Mouse (Mus musculus): ENCODE measurements at regions not wholly inside any gene's neighbourhood (a gene's known extent, or its start where the extent isn't known, plus 50 kb on each side); places are given as distances from the start of the nearest gene placed in this dataset.
A peak's percentile ranks its signal among the peaks of the same experiment; 100 is the strongest.

GRCm38 (mm10) chr9:61220017-61220416 lies 152.1 kb upstream of the Tle3 start:
- ATAC-seq (ENCODE audit: low FRiP score, low TSS enrichment): no peak
- Histone ChIP-seq H3K4me1 (ENCODE audit: control insufficient read depth, insufficient read depth, low read length) (peaks cover 20% of the 10 kb centered on the region), H3K4me3 (replicated peaks; ENCODE audit: low read depth, low read length) (no peak overlapping the region), H3K9ac (replicated peaks; ENCODE audit: low read length) (no peak overlapping the region), H3K27ac (replicated peaks; ENCODE audit: low read depth, low read length) (no peak overlapping the region), H3K4me2 (ENCODE audit: low read length) (no peak overlapping the region), H3K9me3 (ENCODE audit: control insufficient read depth, low read length) (no peaks in the 10 kb centered on the region; the same call in 1 of the 2 replicates), H3K27me3 (ENCODE audit: control insufficient read depth, insufficient read depth, low read length) (no peaks in the 10 kb centered on the region), H3K36me3 (ENCODE audit: control insufficient read depth, insufficient read depth, low read length) (no peaks in the 10 kb centered on the region)
- no peak for DNase-seq
- WGBS: 65% methylated on average over 9 of the region's 9 CpGs

- no peak for ATAC-seq (ENCODE audit: low FRiP score, low TSS enrichment)
- Histone ChIP-seq H3K9me3 (ENCODE audit: control insufficient read depth, low read length) (no peaks in the 10 kb centered on the region; the same call in 1 of the 2 replicates), H3K4me2 (ENCODE audit: low read length) (no peak overlapping the region), H3K36me3 (ENCODE audit: control insufficient read depth, insufficient read depth, low read length) (no peaks in the 10 kb centered on the region), H3K4me3 (replicated peaks; ENCODE audit: low read depth, low read length) (no peak overlapping the region), H3K27ac (replicated peaks; ENCODE audit: low read depth, low read length) (no peak overlapping the region), H3K4me1 (ENCODE audit: control insufficient read depth, insufficient read depth, low read length) (peaks cover 11% of the 10 kb centered on the region), H3K27me3 (ENCODE audit: control insufficient read depth, insufficient read depth, low read length) (no peaks in the 10 kb centered on the region), H3K9ac (replicated peaks; ENCODE audit: low read length) (no peak overlapping the region)
- no peak for DNase-seq
- WGBS: 93% methylated on average over 18 of the region's 18 CpGs
Observed at GRCm38 (mm10) chr9:61222212-61223003, 149.8 kb upstream of the Tle3 start.

- DNase-seq: no peak
- Histone ChIP-seq H3K4me3 (replicated peaks; ENCODE audit: low read depth, low read length) (no peak overlapping the region), H3K27ac (replicated peaks; ENCODE audit: low read depth, low read length) (no peak overlapping the region), H3K36me3 (ENCODE audit: control insufficient read depth, insufficient read depth, low read length) (no peaks in the 10 kb centered on the region), H3K4me1 (ENCODE audit: control insufficient read depth, insufficient read depth, low read length) (peaks cover 22% of the 10 kb centered on the region), H3K27me3 (ENCODE audit: control insufficient read depth, insufficient read depth, low read length) (no peaks in the 10 kb centered on the region), H3K4me2 (ENCODE audit: low read length) (no peak overlapping the region), H3K9ac (replicated peaks; ENCODE audit: low read length) (no peak overlapping the region), H3K9me3 (ENCODE audit: control insufficient read depth, low read length) (no peaks in the 10 kb centered on the region; the same call in 1 of the 2 replicates)
- no peak for ATAC-seq (ENCODE audit: low FRiP score, low TSS enrichment)
- WGBS: 89% methylated on average over 4 of the region's 4 CpGs
Observed at GRCm38 (mm10) chr9:61225020-61225652, 147.0 kb upstream of the Tle3 start.

- Histone ChIP-seq H3K36me3 (ENCODE audit: control insufficient read depth, insufficient read depth, low read length) (no peaks in the 10 kb centered on the region), H3K27ac (replicated peaks; ENCODE audit: low read depth, low read length) (no peak overlapping the region), H3K9me3 (ENCODE audit: control insufficient read depth, low read length) (no peaks in the 10 kb centered on the region; the same call in 1 of the 2 replicates), H3K4me3 (replicated peaks; ENCODE audit: low read depth, low read length) (no peak overlapping the region), H3K27me3 (ENCODE audit: control insufficient read depth, insufficient read depth, low read length) (no peaks in the 10 kb centered on the region), H3K9ac (replicated peaks; ENCODE audit: low read length) (no peak overlapping the region), H3K4me1 (ENCODE audit: control insufficient read depth, insufficient read depth, low read length) (peaks cover 21% of the 10 kb centered on the region), H3K4me2 (ENCODE audit: low read length) (no peak overlapping the region)
- DNase-seq (no peak), ATAC-seq (ENCODE audit: low FRiP score, low TSS enrichment) (no peak)
- 92% methylated on average over 1 of the region's 1 CpGs for WGBS
Observed at GRCm38 (mm10) chr9:61225882-61226281, 146.3 kb upstream of the Tle3 start.

- peaks cover 21% of the 10 kb centered on the region for H3K4me1 ChIP-seq (ENCODE audit: control insufficient read depth, insufficient read depth, low read length)
- DNase-seq: peak; percentile 52
- WGBS: 83% methylated on average over 11 of the region's 12 CpGs
Observed at GRCm38 (mm10) chr9:61226596-61227384, 145.4 kb upstream of the Tle3 start.

GRCm38 (mm10) chr9:61227492-61228229 lies 144.5 kb upstream of the Tle3 start:
- no peak for ATAC-seq (ENCODE audit: low FRiP score, low TSS enrichment)
- H3K9me3 ChIP-seq (ENCODE audit: control insufficient read depth, low read length): no peaks in the 10 kb centered on the region; the same call in 1 of the 2 replicates
- no peak for DNase-seq
- no peak overlapping the region for H3K4me3 ChIP-seq (replicated peaks; ENCODE audit: low read depth, low read length)
- WGBS: 42% methylated on average over 19 of the region's 19 CpGs
- H3K27me3 ChIP-seq (ENCODE audit: control insufficient read depth, insufficient read depth, low read length): no peaks in the 10 kb centered on the region
- H3K9ac ChIP-seq (replicated peaks; ENCODE audit: low read length): no peak overlapping the region
- no peak overlapping the region for H3K4me2 ChIP-seq (ENCODE audit: low read length)
- H3K4me1 ChIP-seq (ENCODE audit: control insufficient read depth, insufficient read depth, low read length): peaks cover 21% of the 10 kb centered on the region
- no peaks in the 10 kb centered on the region for H3K36me3 ChIP-seq (ENCODE audit: control insufficient read depth, insufficient read depth, low read length)
- H3K27ac ChIP-seq (replicated peaks; ENCODE audit: low read depth, low read length): no peak overlapping the region

More at GRCm38 (mm10) chr9:61226596-61227384, 145.4 kb upstream of the Tle3 start:
- Histone ChIP-seq H3K9ac (replicated peaks; ENCODE audit: low read length) (no peak overlapping the region), H3K27me3 (ENCODE audit: control insufficient read depth, insufficient read depth, low read length) (no peaks in the 10 kb centered on the region), H3K9me3 (ENCODE audit: control insufficient read depth, low read length) (no peaks in the 10 kb centered on the region; the same call in 1 of the 2 replicates), H3K36me3 (ENCODE audit: control insufficient read depth, insufficient read depth, low read length) (no peaks in the 10 kb centered on the region), H3K27ac (replicated peaks; ENCODE audit: low read depth, low read length) (no peak overlapping the region), H3K4me2 (ENCODE audit: low read length) (no peak overlapping the region), H3K4me3 (replicated peaks; ENCODE audit: low read depth, low read length) (no peak overlapping the region)
- no peak for ATAC-seq (ENCODE audit: low FRiP score, low TSS enrichment)

GRCm38 (mm10) chr9:61228230-61228631 lies 143.9 kb upstream of the Tle3 start:
- Histone ChIP-seq H3K4me2 (ENCODE audit: low read length) (no peak overlapping the region), H3K27me3 (ENCODE audit: control insufficient read depth, insufficient read depth, low read length) (no peaks in the 10 kb centered on the region), H3K27ac (replicated peaks; ENCODE audit: low read depth, low read length) (no peak overlapping the region), H3K9me3 (ENCODE audit: control insufficient read depth, low read length) (no peaks in the 10 kb centered on the region; the same call in 1 of the 2 replicates), H3K4me3 (replicated peaks; ENCODE audit: low read depth, low read length) (no peak overlapping the region), H3K36me3 (ENCODE audit: control insufficient read depth, insufficient read depth, low read length) (no peaks in the 10 kb centered on the region), H3K9ac (replicated peaks; ENCODE audit: low read length) (no peak overlapping the region), H3K4me1 (ENCODE audit: control insufficient read depth, insufficient read depth, low read length) (peaks cover 21% of the 10 kb centered on the region)
- DNase-seq: peak; percentile 58
- no peak for ATAC-seq (ENCODE audit: low FRiP score, low TSS enrichment)
- 46% methylated on average over 6 of the region's 6 CpGs for WGBS

- Histone ChIP-seq H3K4me2 (ENCODE audit: low read length) (no peak overlapping the region), H3K9me3 (ENCODE audit: control insufficient read depth, low read length) (no peaks in the 10 kb centered on the region), H3K36me3 (ENCODE audit: control insufficient read depth, insufficient read depth, low read length) (no peaks in the 10 kb centered on the region), H3K4me3 (replicated peaks; ENCODE audit: low read depth, low read length) (no peak overlapping the region), H3K9ac (replicated peaks; ENCODE audit: low read length) (no peak overlapping the region), H3K27me3 (ENCODE audit: control insufficient read depth, insufficient read depth, low read length) (no peaks in the 10 kb centered on the region; the same call in 1 of the 2 replicates), H3K4me1 (ENCODE audit: control insufficient read depth, insufficient read depth, low read length) (peaks cover 21% of the 10 kb centered on the region), H3K27ac (replicated peaks; ENCODE audit: low read depth, low read length) (0 out of 2 replicates have a peak overlapping the region, but pooled peaks have one; percentile 26)
- ATAC-seq (ENCODE audit: low FRiP score, low TSS enrichment) (peak; percentile 37; the same call in 1 of the 2 replicates), DNase-seq (peak; percentile 72)
- WGBS: 46% methylated on average over 4 of the region's 4 CpGs
Observed at GRCm38 (mm10) chr9:61230306-61230705, 141.9 kb upstream of the Tle3 start.
